Mouse (Mus musculus) cerebellum, adult 2 months (tissue): Measurements from ENCODE around the gene Cdh6.

Experiments used
- CTCF ChIP-seq: fragments of 200-500 bp; IDR thresholded peaks from 2 replicates; pipeline ENCODE4 v1.5.1; 2011; ENCODE audit warnings: low read depth, mild to moderate bottlenecking, control low read depth, low read length, moderate library complexity, borderline replicate concordance; ENCODE audit not compliant: insufficient read depth
- POLR2A ChIP-seq: fragments of 200-500 bp; IDR thresholded peaks from 2 replicates; pipeline ENCODE4 v1.6.1; 2011; ENCODE audit warnings: low read length, control low read depth, borderline replicate concordance; ENCODE audit not compliant: insufficient read depth

DNA sequence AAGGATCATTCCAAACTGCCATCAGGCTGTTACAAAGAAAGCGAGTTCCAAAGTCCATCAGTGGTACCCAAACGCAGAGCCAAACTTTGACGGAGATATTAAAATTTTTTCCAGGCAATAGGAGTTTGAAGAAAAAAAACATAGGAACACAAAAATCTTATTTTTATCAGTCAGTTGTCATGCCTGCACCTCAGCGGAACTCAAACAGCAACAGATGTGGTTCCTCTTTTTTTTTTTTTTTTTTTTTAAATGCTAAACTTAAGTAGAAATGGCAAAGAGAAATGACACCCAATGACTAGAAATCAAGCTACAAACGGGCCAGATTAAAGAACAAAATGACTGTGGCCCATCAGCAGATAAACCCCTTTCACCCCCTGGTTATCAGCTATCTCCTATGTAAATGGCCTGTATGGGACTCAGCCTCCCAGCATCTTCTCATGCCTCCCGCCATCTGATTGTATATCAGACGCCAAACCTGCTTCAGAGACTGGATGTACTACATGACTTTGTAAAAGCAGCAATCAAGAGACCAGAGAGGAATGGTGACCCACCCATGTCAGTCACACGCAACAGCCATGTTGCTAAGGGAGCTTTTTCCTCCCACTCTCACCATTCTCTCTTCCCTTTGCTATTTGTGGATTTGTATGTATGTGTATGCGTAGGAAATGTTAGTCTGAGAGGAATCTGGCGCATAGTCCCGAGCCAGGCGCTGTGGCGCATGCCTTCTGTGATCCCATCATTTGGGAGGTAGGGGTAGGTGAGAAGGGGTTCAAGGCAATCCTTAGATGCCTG is 8.2 kb downstream of the Cdh6 start:
- TF ChIP-seq CTCF (no peak), POLR2A (no peak)
